Mouse (Mus musculus): Measurements from ENCODE around the gene Sst. TPM values are rescaled to one million over a fixed set of nuclear protein-coding genes. Genes with fewer than 3 reads are reported as not detected.

Sst gene
- total and polyA plus RNA-seq, 2 experiments from 2014 or later, result 464 to 510 TPM

GRCm38 (mm10) chr16:23901411-23901810 lies 10.7 kb upstream of the Sst start:
- ATAC-seq (ENCODE audit: low FRiP score) (no peak), DNase-seq (ENCODE audit: low spot score) (no peak)
- H3K4me3 ChIP-seq (ENCODE audit: low read depth, low read length), result no peak overlapping the region
- 86% methylated on average over 7 of the region's 7 CpGs for WGBS
- no peak for TF ChIP-seq CTCF (IDR thresholded peaks at IDR 0.05)
- no peak overlapping the region for H3K9ac ChIP-seq (replicated peaks; ENCODE audit: low read length, poor library complexity, severe bottlenecking)
- H3K27ac ChIP-seq (ENCODE audit: low read depth, low read length), result no peak overlapping the region
- H3K4me1 ChIP-seq (ENCODE audit: insufficient read depth, low read length), result peaks cover 6% of the 10 kb centered on the region
- no peaks in the 10 kb centered on the region for H3K27me3 ChIP-seq (ENCODE audit: insufficient read depth, low read length)
- no peaks in the 10 kb centered on the region for H3K36me3 ChIP-seq (ENCODE audit: insufficient read depth, low read length)
- no peak overlapping the region for H3K4me2 ChIP-seq (ENCODE audit: low read depth, low read length, poor library complexity, severe bottlenecking)
- H3K9me3 ChIP-seq (ENCODE audit: low read length), result no peaks in the 10 kb centered on the region

DNA sequence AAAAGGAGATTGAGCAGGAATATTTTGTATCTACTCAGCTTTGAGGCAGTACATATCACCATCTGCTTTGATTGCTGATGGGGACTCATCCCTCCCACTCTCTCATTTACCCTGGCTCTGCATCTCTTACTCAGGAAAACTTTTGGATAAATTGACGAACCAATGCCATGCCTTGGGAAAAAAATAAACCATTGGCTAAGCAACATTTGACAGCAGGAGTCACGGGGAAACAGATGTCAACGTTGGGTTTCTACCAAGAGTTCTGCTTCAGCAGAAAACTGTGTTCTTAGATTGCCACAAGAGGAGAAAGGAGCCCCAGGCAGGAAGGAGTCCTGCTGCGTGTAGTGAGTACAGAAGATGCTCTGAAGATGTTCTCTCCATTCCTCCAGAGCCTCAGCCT lies 9.3 kb upstream of the Sst start:
- ATAC-seq (ENCODE audit: low FRiP score) (no peak), DNase-seq (ENCODE audit: low spot score) (no peak)
- Histone ChIP-seq H3K27ac (ENCODE audit: low read depth, low read length) (no peak overlapping the region), H3K4me2 (ENCODE audit: low read depth, low read length, poor library complexity, severe bottlenecking) (no peak overlapping the region), H3K36me3 (ENCODE audit: insufficient read depth, low read length) (no peaks in the 10 kb centered on the region), H3K27me3 (ENCODE audit: insufficient read depth, low read length) (no peaks in the 10 kb centered on the region), H3K9me3 (ENCODE audit: low read length) (no peaks in the 10 kb centered on the region), H3K4me3 (ENCODE audit: low read depth, low read length) (no peak overlapping the region), H3K9ac (replicated peaks; ENCODE audit: low read length, poor library complexity, severe bottlenecking) (no peak overlapping the region), H3K4me1 (ENCODE audit: insufficient read depth, low read length) (peaks cover 6% of the 10 kb centered on the region)
- WGBS, result 78% methylated on average over 4 of the region's 4 CpGs
- TF ChIP-seq CTCF (IDR thresholded peaks at IDR 0.05), result no peak

DNA sequence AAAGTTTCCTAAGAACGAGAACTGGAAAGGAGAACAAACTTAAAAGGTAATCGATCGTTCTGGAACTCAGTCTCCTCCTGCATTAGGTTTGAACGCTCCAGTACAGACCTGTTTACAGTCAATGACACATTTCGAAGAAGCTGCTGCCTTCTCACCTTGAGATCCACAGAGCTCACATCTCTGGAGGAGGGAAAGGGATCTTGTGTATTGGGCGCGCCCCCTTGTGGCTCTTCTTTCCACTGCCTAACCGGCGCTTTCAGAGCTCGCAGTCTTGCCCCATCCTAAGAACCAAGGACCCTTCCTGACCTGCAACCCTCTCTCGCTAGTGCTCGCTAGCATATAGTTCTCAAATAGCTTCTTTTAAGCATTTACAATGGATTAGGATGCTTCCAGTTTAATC lies 8.1 kb upstream of the Sst start:
- Histone ChIP-seq H3K36me3 (ENCODE audit: insufficient read depth, low read length) (no peaks in the 10 kb centered on the region), H3K4me2 (ENCODE audit: low read depth, low read length, poor library complexity, severe bottlenecking) (peak overlapping the region; percentile 53), H3K4me1 (ENCODE audit: insufficient read depth, low read length) (peaks cover 6% of the 10 kb centered on the region), H3K9ac (replicated peaks; ENCODE audit: low read length, poor library complexity, severe bottlenecking) (no peak overlapping the region), H3K27ac (ENCODE audit: low read depth, low read length) (peak overlapping the region; percentile 47; the same call in 1 of the 2 replicates), H3K27me3 (ENCODE audit: insufficient read depth, low read length) (no peaks in the 10 kb centered on the region), H3K4me3 (ENCODE audit: low read depth, low read length) (peak overlapping the region; percentile 28; the same call in 1 of the 2 replicates), H3K9me3 (ENCODE audit: low read length) (no peaks in the 10 kb centered on the region)
- peak; percentile 94 for DNase-seq (ENCODE audit: low spot score)
- peak; percentile 81 for ATAC-seq (ENCODE audit: low FRiP score)
- peak; percentile 91 for TF ChIP-seq CTCF (IDR thresholded peaks at IDR 0.05)
- 12% methylated on average over 12 of the region's 12 CpGs for WGBS

DNA sequence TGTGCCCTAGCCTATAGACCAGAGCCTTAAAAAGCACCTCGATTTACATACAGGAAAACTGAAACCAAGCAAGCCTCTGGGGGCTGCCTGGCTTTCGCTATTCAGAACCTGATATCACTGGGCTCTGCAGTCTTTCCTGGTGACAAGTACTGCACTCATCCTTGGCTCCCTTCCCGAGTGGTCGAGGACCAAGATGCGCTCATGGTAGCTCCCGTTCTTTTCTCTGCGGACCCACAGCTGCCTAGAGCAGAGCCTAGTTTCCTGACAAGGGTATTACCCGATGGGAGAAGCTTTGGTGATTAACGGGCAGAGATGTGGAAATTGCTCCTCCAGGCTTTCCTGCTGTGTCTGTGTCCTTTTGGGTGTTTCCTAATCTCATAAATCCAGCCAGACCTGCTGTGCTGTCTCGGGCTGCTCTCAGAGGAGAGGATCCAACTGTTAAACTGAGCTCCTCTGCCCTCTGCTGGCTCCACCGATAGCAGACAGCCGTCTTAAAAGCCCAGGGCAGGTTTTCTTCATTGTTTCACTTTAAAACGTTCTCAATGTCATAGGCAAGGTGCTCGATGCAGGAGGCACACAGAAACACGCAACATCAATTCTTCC lies 7.3 kb upstream of the Sst start:
- H3K27ac ChIP-seq (ENCODE audit: low read depth, low read length), result peak overlapping the region; percentile 51; the same call in 1 of the 2 replicates
- whole genome bisulfite sequencing, result 7% methylated on average over 15 of the region's 15 CpGs

GRCm38 (mm10) chr16:23897486-23897885 lies 6.7 kb upstream of the Sst start:
- H3K9ac ChIP-seq (replicated peaks; ENCODE audit: low read length, poor library complexity, severe bottlenecking), result peak overlapping the region; percentile 44; the same call in 1 of the 2 replicates
- H3K27me3 ChIP-seq (ENCODE audit: insufficient read depth, low read length), result no peaks in the 10 kb centered on the region
- ATAC-seq (ENCODE audit: low FRiP score) (no peak), DNase-seq (ENCODE audit: low spot score) (peak; percentile 38)
- H3K9me3 ChIP-seq (ENCODE audit: low read length), result no peaks in the 10 kb centered on the region
- TF ChIP-seq CTCF (IDR thresholded peaks at IDR 0.05), result no peak
- peak overlapping the region; percentile 53; the same call in 1 of the 2 replicates for H3K4me2 ChIP-seq (ENCODE audit: low read depth, low read length, poor library complexity, severe bottlenecking)
- WGBS, result 38% methylated on average over 5 of the region's 5 CpGs
- H3K4me1 ChIP-seq (ENCODE audit: insufficient read depth, low read length), result peaks cover 6% of the 10 kb centered on the region
- no peaks in the 10 kb centered on the region for H3K36me3 ChIP-seq (ENCODE audit: insufficient read depth, low read length)
- no peak overlapping the region for H3K4me3 ChIP-seq (ENCODE audit: low read depth, low read length)
- H3K27ac ChIP-seq (ENCODE audit: low read depth, low read length), result peak overlapping the region; percentile 51

More for the DNA sequence above, 7.3 kb upstream of the Sst start:
- H3K9ac ChIP-seq (replicated peaks; ENCODE audit: low read length, poor library complexity, severe bottlenecking), result peak overlapping the region; percentile 44
- DNase-seq (ENCODE audit: low spot score), result peak; percentile 92
- no peaks in the 10 kb centered on the region for H3K9me3 ChIP-seq (ENCODE audit: low read length)
- H3K27me3 ChIP-seq (ENCODE audit: insufficient read depth, low read length), result no peaks in the 10 kb centered on the region
- H3K36me3 ChIP-seq (ENCODE audit: insufficient read depth, low read length), result no peaks in the 10 kb centered on the region
- peak overlapping the region; percentile 28 for H3K4me3 ChIP-seq (ENCODE audit: low read depth, low read length)
- TF ChIP-seq CTCF (IDR thresholded peaks at IDR 0.05), result peak; percentile 89
- peak overlapping the region; percentile 53 for H3K4me2 ChIP-seq (ENCODE audit: low read depth, low read length, poor library complexity, severe bottlenecking)
- H3K4me1 ChIP-seq (ENCODE audit: insufficient read depth, low read length), result peaks cover 6% of the 10 kb centered on the region
- ATAC-seq (ENCODE audit: low FRiP score), result peak; percentile 89

DNA sequence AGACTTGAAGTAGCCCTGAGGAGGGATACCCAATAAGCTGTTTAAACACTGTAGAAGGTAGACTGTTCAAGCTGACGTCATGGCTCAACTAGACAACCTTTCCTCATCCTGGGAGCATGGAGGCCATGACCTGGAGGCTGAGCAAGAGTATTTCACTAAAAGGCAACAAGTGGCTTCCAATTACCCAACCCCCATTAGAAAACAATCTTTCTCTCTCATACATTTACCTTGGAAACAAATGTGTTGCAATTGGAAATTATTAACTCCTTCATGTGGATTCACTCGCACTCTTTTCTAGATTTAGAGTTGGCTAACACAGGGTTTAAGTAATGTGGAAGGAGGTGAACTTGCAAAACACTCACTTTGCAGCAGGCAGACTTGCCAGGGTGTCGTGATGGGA lies 4.4 kb upstream of the Sst start:
- Histone ChIP-seq H3K27ac (ENCODE audit: low read depth, low read length) (no peak overlapping the region), H3K4me2 (ENCODE audit: low read depth, low read length, poor library complexity, severe bottlenecking) (no peak overlapping the region), H3K9ac (replicated peaks; ENCODE audit: low read length, poor library complexity, severe bottlenecking) (no peak overlapping the region), H3K4me1 (ENCODE audit: insufficient read depth, low read length) (peaks cover 6% of the 10 kb centered on the region), H3K4me3 (ENCODE audit: low read depth, low read length) (no peak overlapping the region), H3K36me3 (ENCODE audit: insufficient read depth, low read length) (no peaks in the 10 kb centered on the region), H3K27me3 (ENCODE audit: insufficient read depth, low read length) (peaks cover 11% of the 10 kb centered on the region), H3K9me3 (ENCODE audit: low read length) (no peaks in the 10 kb centered on the region)
- TF ChIP-seq CTCF (IDR thresholded peaks at IDR 0.05), result no peak
- DNase-seq (ENCODE audit: low spot score) (no peak), ATAC-seq (ENCODE audit: low FRiP score) (no peak)
- whole genome bisulfite sequencing, result 85% methylated on average over 3 of the region's 3 CpGs

Measured in midbrain, postnatal 0 days (tissue).